9 mouse cellular contexts compared by ENCODE assay signal in genomic region chrX:99657790-99658451, GRCm38 (mm10).
DNase-seq lines count a peak whose midpoint lies in the region; ATAC-seq and TF ChIP-seq lines count a peak whose summit lies in the region.
"Had no signal": no experiment of that assay in that cellular context is flagged by ENCODE, and none has a peak within 500 bp of the region (broad histone marks: within the 10 kb centered on the region; RNA-seq: fewer than 3 reads in every experiment).

No protein-coding gene starts in this region.

- no peaks in the 10 kb centered on the region for H3K36me3 ChIP-seq in hindbrain, postnatal 0 days (ENCODE audit: insufficient read depth, low read length)
- H3K36me3 ChIP-seq in midbrain, embryonic 13.5 days = no peaks in the 10 kb centered on the region

- peak; percentile 46 for DNase-seq in R1 (ENCODE audit: low read depth, low spot score)
- DNase-seq in cerebellum, adult 8-10 months = peak; percentile 42
- DNase-seq in hindbrain, postnatal 0 days (ENCODE audit: low spot score) = peak; percentile 74
- DNase-seq in left cerebral cortex, postnatal 14 days (ENCODE audit: low spot score in 2 of 2) = peak; percentile 15 to 32
- peak; percentile 19 to 34 for DNase-seq in spleen, adult 18-20 months

- peak; percentile 87 for ATAC-seq in frontal cortex, adult (ENCODE audit: low TSS enrichment)
- ATAC-seq in hindbrain, postnatal 0 days = peak; percentile 69
- ATAC-seq in midbrain, embryonic 13.5 days = peak; percentile 78
- ATAC-seq in monocyte, adult 5-6 weeks (replicated peaks; ENCODE audit: insufficient number of reproducible peaks, low FRiP score, low TSS enrichment, poor library complexity, severe bottlenecking) = no peak

- H3K4me1 ChIP-seq in hindbrain, postnatal 0 days (ENCODE audit: insufficient read depth, low read length) = no peaks in the 10 kb centered on the region
- no peaks in the 10 kb centered on the region for H3K4me1 ChIP-seq in midbrain, embryonic 13.5 days (replicated peaks)

- no peak overlapping the region for H3K9ac ChIP-seq in hindbrain, postnatal 0 days (replicated peaks; ENCODE audit: low read length)
- H3K9ac ChIP-seq in midbrain, embryonic 13.5 days (replicated peaks) = no peak overlapping the region

- 26% methylated on average over 8 of the region's 8 CpGs for WGBS in hindbrain, postnatal 0 days
- 30% methylated on average over 8 of the region's 8 CpGs for WGBS in midbrain, embryonic 13.5 days

- intact Hi-C loops in left cerebral cortex, postnatal 14 days (cut with DNase I) = loop anchor here (2.0 to 10.0 kb wide), 2 partner anchors 83 to 523 kb away; no protein-coding TSS in a partner anchor

- H3K27me3 ChIP-seq in hindbrain, postnatal 0 days (ENCODE audit: insufficient read depth, low read length) = no peaks in the 10 kb centered on the region
- H3K27me3 ChIP-seq in midbrain, embryonic 13.5 days = peaks cover 73% of the 10 kb centered on the region

- peak; percentile 85 for TF ChIP-seq CTCF in hindbrain, postnatal 0 days (IDR thresholded peaks at IDR 0.05; ENCODE audit: low read depth)

- no peak overlapping the region for H3K4me3 ChIP-seq in hindbrain, postnatal 0 days (ENCODE audit: low read length)
- H3K4me3 ChIP-seq in midbrain, embryonic 13.5 days (replicated peaks) = no peak overlapping the region

- H3K9me3 ChIP-seq in hindbrain, postnatal 0 days (ENCODE audit: low read length) = no peaks in the 10 kb centered on the region
- no peaks in the 10 kb centered on the region for H3K9me3 ChIP-seq in midbrain, embryonic 13.5 days

- no peak overlapping the region for H3K27ac ChIP-seq in hindbrain, postnatal 0 days
- no peak overlapping the region for H3K27ac ChIP-seq in midbrain, embryonic 13.5 days
- H3K27ac ChIP-seq: macrophage had no signal

- no peak overlapping the region for H3K4me2 ChIP-seq in hindbrain, postnatal 0 days (ENCODE audit: low read depth, low read length)
- no peak overlapping the region for H3K4me2 ChIP-seq in midbrain, embryonic 13.5 days (replicated peaks)

Comparison
In these comparisons a context has a peak if more than half of its experiments do, and no peak if none do; other contexts are left out.
1. DNase-seq: peak in every context shown above with its lines; median percentile 74 in hindbrain, postnatal 0 days; 46 in R1; 42 in cerebellum, adult 8-10 months; 26 in spleen, adult 18-20 months; 24 in left cerebral cortex, postnatal 14 days.